Mouse (Mus musculus): ENCODE results near the gene Exph5.
A peak's percentile ranks its signal among the peaks of the same experiment; 100 is the strongest.

The Exph5 gene

GRCm38 (mm10) chr9:53321683-53322082 is 20.2 kb downstream of the Exph5 start:
- no peak for DNase-seq

- peak; percentile 21 for DNase-seq
These were observed 22.2 kb downstream of the Exph5 start for GRCm38 (mm10) chr9:53323419-53324251.

GRCm38 (mm10) chr9:53325363-53326090 is 24.1 kb downstream of the Exph5 start:
- DNase-seq, result peak; percentile 62

- DNase-seq, result no peak
These were observed 26.7 kb downstream of the Exph5 start for GRCm38 (mm10) chr9:53328203-53328602.

- no peak for DNase-seq
These were observed 28.1 kb downstream of the Exph5 start for GRCm38 (mm10) chr9:53329301-53330206.

GRCm38 (mm10) chr9:53330247-53330646 is 28.8 kb downstream of the Exph5 start:
- DNase-seq, result no peak

GRCm38 (mm10) chr9:53333436-53333835 is 32.0 kb downstream of the Exph5 start:
- peak; percentile 33 for DNase-seq

GRCm38 (mm10) chr9:53335131-53335530 is 33.7 kb downstream of the Exph5 start:
- DNase-seq, result no peak

GRCm38 (mm10) chr9:53339603-53340002 is 38.1 kb downstream of the Exph5 start:
- no peak for DNase-seq

- no peak for DNase-seq
These were observed 39.0 kb downstream of the Exph5 start for GRCm38 (mm10) chr9:53340328-53340916.

- peak; percentile 67 for DNase-seq
These were observed 39.5 kb downstream of the Exph5 start for GRCm38 (mm10) chr9:53340969-53341368.

GRCm38 (mm10) chr9:53341981-53342380 is 40.5 kb downstream of the Exph5 start:
- no peak for DNase-seq

- no peak for DNase-seq
These were observed 43.4 kb downstream of the Exph5 start for GRCm38 (mm10) chr9:53344646-53345432.

- DNase-seq, result no peak
These were observed 44.3 kb downstream of the Exph5 start for GRCm38 (mm10) chr9:53345728-53346127.

- DNase-seq, result no peak
These were observed 44.9 kb downstream of the Exph5 start for GRCm38 (mm10) chr9:53346402-53346801.

- no peak for DNase-seq
These were observed 47.7 kb downstream of the Exph5 start for GRCm38 (mm10) chr9:53349211-53349610.

- no peak for DNase-seq
These were observed 48.9 kb downstream of the Exph5 start for GRCm38 (mm10) chr9:53350331-53350730.

- no peak for DNase-seq
These were observed 50.4 kb downstream of the Exph5 start for GRCm38 (mm10) chr9:53351899-53352298.

- no peak for DNase-seq
These were observed 51.7 kb downstream of the Exph5 start for GRCm38 (mm10) chr9:53353161-53353560.

- peak; percentile 17 for DNase-seq
These were observed 55.0 kb downstream of the Exph5 start for GRCm38 (mm10) chr9:53356219-53357155.

- no peak for DNase-seq
These were observed 69.9 kb downstream of the Exph5 start for GRCm38 (mm10) chr9:53371339-53371738.

Data from kidney, postnatal 14 days (tissue).